Mouse (Mus musculus): ENCODE results near the gene Hnf4a.

DNA sequence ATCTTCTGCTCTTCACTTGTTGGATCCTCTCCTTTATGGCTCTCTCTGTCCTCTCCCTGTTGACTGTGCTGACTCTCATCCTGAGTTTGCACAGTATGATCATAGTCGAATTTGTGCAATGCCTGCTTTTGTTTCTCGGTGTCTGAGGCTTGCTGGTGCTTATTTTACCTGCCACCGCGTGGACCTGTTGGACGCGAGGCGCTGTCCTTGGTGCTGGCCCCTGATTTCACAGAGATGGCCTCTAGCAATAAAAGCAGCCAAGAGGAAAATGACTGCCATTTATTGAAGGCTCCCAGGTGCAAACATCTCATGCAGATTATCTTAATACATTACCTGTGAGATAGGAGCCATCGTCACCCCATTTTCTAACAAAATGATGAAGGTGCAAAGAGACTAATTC, 58.0 kb downstream of the Hnf4a start:
- TF ChIP-seq CTCF (IDR thresholded peaks at IDR 0.05; ENCODE audit: low read depth): no peak
- TF ChIP-seq EP300 (IDR thresholded peaks at IDR 0.05; ENCODE audit: low read depth): no peak
